Mouse (Mus musculus): Measurements from ENCODE around the gene Slc35a2. TPM values are rescaled to one million over a fixed set of nuclear protein-coding genes. Genes with fewer than 3 reads are reported as not detected.
"Not testable (repeated sequence)": the region's sequence is repeated elsewhere in the genome, so short reads cannot be mapped to it uniquely, and the experiment has no call there.

The Slc35a2 gene
- polyA plus RNA-seq, 1 experiment from 2014 or later, result 40.1 TPM

DNA sequence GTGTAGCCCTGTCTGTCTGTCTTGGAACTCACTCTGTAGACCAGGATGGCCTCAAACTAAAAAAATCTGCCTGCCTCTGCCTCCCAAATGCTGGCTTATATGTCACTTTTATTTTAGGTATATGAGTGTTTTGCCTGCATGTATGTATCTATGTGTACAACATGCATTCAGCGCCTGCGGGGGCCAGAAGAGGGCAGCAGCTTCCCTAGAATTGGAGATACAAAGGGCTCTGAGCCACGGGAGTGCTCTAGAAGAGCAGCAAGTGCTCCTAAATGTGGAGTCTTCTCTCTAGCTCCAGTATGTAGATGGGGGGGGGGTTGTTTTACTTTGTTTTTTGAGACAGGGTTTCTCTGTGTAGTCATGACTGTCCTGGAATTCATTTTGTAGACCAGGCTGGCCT lies 31.8 kb downstream of the Slc35a2 start:
- H3K4me1 ChIP-seq; H3K9ac ChIP-seq; H3K27me3 ChIP-seq; H3K4me2 ChIP-seq (replicated peaks); ATAC-seq (ENCODE audit: low FRiP score); H3K4me3 ChIP-seq; H3K36me3 ChIP-seq; H3K27ac ChIP-seq; H3K9me3 ChIP-seq (replicated peaks): not testable (repeated sequence)
- WGBS, result 25% methylated on average over 3 of the region's 3 CpGs

DNA sequence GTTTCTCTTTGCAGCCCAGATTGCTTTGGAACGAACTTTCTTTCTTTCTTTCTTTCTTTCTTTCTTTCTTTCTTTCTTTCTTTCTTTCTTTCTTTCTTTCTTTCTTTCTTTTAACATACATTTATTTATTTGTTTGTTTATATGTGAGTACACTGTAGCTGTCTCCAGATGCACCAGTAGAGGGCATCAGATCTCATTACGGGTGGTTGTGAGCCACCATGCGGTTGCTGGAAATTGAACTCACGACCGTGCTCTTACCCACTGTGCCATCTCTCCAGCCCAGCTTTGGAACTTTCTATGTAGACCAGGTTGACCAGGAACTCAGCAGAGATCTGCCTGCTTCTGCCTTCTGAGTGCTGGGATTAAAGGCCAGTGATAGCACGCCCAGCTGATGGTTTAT lies 34.1 kb downstream of the Slc35a2 start:
- WGBS, result 71% methylated on average over 6 of the region's 6 CpGs

DNA sequence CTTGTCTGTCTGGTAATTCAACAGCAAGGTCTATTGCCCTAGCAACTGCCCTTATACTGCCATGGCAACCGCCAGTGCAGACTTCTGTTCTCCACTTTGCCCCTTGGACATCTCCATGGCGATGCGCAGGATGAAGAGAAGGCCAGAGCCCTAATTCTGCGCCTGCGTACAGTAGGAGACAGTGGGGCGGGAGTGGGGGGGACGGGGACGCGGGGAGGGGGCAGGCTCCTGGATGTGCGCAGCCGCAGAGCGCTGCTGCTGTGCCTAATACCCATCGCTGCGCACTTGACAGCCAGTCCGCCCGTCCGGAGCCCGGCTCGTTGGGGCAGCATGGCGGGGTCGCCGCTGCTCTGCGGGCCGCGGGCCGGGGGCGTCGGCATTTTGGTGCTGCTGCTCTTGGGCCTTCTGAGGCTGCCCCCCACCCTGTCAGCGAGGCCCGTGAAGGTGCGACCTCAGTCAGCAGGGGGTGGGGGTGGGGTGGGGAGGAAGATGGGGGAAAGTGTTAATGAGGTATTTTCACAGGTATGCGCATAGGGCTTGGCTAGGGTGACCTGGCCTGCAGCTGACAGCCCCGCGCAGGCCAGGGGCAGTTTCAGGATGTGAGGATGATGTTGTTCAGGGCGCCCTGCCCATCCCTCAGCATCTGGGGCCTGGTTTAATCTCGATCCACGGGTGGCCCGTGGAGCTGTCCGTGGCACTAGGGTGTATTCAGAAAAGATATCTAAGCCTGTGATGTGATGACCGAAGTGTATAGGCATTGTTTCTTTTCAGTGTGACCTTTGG lies 36.0 kb downstream of the Slc35a2 start, which contains the start of gene Pcsk1n:
Gene Pcsk1n, plus strand, starts transcription at position 222 of the 783 bp plus-strand sequence.
- Histone ChIP-seq H3K9ac (peak within 1 kb of the TSS; percentile 68), H3K9me3 (replicated peaks) (no peaks in the 10 kb centered on the region), H3K27ac (peak within 1 kb of the TSS; percentile 79), H3K36me3 (no peaks in the 10 kb centered on the region), H3K4me3 (peak within 1 kb of the TSS; percentile 42), H3K27me3 (peaks cover 23% of the 10 kb centered on the region), H3K4me1 (peaks cover 8% of the 10 kb centered on the region; the same call in 1 of the 2 replicates), H3K4me2 (replicated peaks) (peak within 1 kb of the TSS; percentile 55)
- peak; percentile 90 for ATAC-seq (ENCODE audit: low FRiP score)
- WGBS, result 28% methylated on average over 37 of the region's 40 CpGs

More for the DNA sequence above, 34.1 kb downstream of the Slc35a2 start:
- ATAC-seq (ENCODE audit: low FRiP score); H3K4me1 ChIP-seq; H3K9me3 ChIP-seq (replicated peaks); H3K36me3 ChIP-seq; H3K4me2 ChIP-seq (replicated peaks); H3K4me3 ChIP-seq; H3K27ac ChIP-seq; H3K9ac ChIP-seq: not testable (repeated sequence)
- H3K27me3 ChIP-seq, result peaks cover 13% of the 10 kb centered on the region

DNA sequence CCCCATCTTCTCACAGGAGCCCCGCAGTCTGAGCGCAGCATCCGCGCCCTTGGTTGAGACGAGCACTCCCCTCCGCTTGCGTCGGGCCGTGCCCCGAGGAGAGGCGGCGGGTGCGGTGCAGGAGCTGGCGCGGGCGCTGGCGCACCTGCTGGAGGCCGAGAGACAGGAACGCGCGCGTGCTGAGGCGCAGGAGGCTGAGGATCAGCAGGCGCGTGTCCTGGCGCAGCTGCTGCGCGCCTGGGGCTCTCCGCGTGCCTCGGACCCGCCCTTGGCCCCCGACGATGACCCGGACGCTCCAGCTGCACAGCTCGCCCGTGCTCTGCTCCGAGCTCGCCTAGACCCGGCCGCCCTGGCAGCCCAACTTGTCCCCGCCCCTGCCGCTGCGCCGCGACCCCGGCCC lies 38.2 kb downstream of the Slc35a2 start:
- WGBS, result 24% methylated on average over 27 of the region's 48 CpGs
- Histone ChIP-seq H3K9ac (peak overlapping the region; percentile 44; the same call in 1 of the 2 replicates), H3K27ac (no peak overlapping the region), H3K4me1 (peaks cover 8% of the 10 kb centered on the region; the same call in 1 of the 2 replicates), H3K36me3 (no peaks in the 10 kb centered on the region), H3K4me3 (peak overlapping the region; percentile 42), H3K4me2 (replicated peaks) (peak overlapping the region; percentile 55), H3K27me3 (peaks cover 39% of the 10 kb centered on the region), H3K9me3 (replicated peaks) (no peaks in the 10 kb centered on the region)
- 0 out of 2 replicates have a peak, but pooled peaks have one; percentile 22 for ATAC-seq (ENCODE audit: low FRiP score)

DNA sequence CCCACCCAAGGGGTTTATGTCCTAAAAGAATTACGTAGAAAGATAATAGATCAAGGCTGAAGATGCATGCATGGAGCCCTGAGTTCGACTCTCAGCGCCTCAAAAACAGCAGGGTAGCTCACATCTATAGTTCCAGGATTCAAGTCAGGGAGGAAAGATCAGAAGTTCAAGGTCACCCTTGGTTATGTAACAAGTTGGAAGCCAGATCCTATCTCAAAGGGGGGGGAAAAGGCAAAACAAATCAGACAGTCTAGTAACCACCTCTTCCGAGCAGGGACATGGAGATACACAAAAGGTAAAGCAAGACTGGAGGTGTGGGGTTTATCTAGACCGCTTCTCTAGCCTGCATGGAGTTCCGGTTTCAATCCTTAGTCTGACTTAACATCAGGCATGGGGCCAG lies 42.4 kb downstream of the Slc35a2 start:
- H3K4me1 ChIP-seq, result peaks cover 8% of the 10 kb centered on the region; the same call in 1 of the 2 replicates
- H3K27ac ChIP-seq, result no peak overlapping the region
- ATAC-seq (ENCODE audit: low FRiP score), result no peak
- no peak overlapping the region for H3K4me3 ChIP-seq
- H3K9ac ChIP-seq, result no peak overlapping the region
- peaks cover 10% of the 10 kb centered on the region; the same call in 1 of the 2 replicates for H3K36me3 ChIP-seq
- no peaks in the 10 kb centered on the region for H3K9me3 ChIP-seq (replicated peaks)
- no peak overlapping the region for H3K4me2 ChIP-seq (replicated peaks)
- H3K27me3 ChIP-seq, result peaks cover 51% of the 10 kb centered on the region
- WGBS, result 70% methylated on average over 6 of the region's 6 CpGs

DNA sequence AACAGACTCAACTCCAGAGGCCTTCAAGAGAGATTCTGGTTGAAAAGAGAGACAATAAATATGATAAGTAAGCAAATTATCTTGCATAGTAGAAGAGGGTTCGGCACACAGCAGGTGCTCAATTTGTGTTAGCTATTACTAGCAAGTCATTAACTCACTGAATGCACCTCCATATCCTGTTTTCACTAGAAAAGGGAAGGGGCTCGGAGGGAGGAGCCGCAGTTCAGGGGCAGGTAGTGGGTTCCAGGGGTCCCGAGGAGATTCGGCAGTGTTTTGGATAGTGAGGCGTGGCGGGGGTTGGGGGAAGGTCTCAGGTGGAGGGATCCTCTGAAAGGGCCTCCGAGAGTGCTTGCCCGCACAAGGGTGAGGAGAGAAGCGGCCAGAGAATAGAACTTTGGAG lies 43.3 kb downstream of the Slc35a2 start:
- H3K4me3 ChIP-seq, result no peak overlapping the region
- H3K27ac ChIP-seq, result no peak overlapping the region
- H3K9ac ChIP-seq, result no peak overlapping the region
- H3K4me1 ChIP-seq, result peaks cover 8% of the 10 kb centered on the region; the same call in 1 of the 2 replicates
- H3K4me2 ChIP-seq (replicated peaks), result no peak overlapping the region
- H3K9me3 ChIP-seq (replicated peaks), result no peaks in the 10 kb centered on the region
- ATAC-seq (ENCODE audit: low FRiP score), result no peak
- WGBS, result 22% methylated on average over 10 of the region's 10 CpGs
- H3K27me3 ChIP-seq, result peaks cover 47% of the 10 kb centered on the region
- H3K36me3 ChIP-seq, result peaks cover 15% of the 10 kb centered on the region; the same call in 1 of the 2 replicates

DNA sequence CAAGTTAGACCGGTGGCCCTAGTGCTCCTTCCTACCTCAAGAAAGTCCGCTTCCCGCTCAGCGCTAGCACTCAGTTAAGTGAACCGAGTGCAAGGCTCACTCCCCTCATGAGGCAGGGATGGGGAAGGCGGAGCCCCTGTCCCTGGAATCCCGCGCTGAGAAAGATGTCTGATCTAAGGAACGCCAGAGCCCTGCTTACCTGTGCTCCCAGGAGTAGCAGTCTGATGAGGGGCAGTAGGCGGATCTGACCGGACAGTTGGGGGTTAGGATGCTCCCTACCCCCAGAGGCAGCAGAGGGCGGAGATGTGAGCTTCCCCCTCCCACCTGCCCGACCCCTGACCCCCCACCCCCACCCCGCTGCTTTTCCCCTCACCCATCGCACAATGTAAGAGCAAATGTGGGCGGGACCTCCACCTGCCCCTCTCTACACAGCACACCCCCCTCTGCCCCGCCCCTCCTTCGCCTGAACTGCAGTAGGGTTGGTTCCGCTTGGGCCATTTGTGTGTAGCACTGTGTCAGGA lies 44.5 kb downstream of the Slc35a2 start, which contains the start of gene Eras:
Gene Eras, minus strand, starts transcription at position 338 of the 521 bp plus-strand sequence.
- H3K9ac ChIP-seq, result no peak within 1 kb of the TSS
- H3K4me2 ChIP-seq (replicated peaks), result no peak within 1 kb of the TSS
- H3K4me3 ChIP-seq, result no peak within 1 kb of the TSS
- no peak for ATAC-seq (ENCODE audit: low FRiP score)
- H3K4me1 ChIP-seq, result no peaks in the 10 kb centered on the region
- H3K9me3 ChIP-seq (replicated peaks), result no peaks in the 10 kb centered on the region
- WGBS, result 13% methylated on average over 19 of the region's 19 CpGs
- H3K36me3 ChIP-seq, result peaks cover 15% of the 10 kb centered on the region; the same call in 1 of the 2 replicates
- no peak within 1 kb of the TSS for H3K27ac ChIP-seq
- peaks cover 34% of the 10 kb centered on the region for H3K27me3 ChIP-seq

DNA sequence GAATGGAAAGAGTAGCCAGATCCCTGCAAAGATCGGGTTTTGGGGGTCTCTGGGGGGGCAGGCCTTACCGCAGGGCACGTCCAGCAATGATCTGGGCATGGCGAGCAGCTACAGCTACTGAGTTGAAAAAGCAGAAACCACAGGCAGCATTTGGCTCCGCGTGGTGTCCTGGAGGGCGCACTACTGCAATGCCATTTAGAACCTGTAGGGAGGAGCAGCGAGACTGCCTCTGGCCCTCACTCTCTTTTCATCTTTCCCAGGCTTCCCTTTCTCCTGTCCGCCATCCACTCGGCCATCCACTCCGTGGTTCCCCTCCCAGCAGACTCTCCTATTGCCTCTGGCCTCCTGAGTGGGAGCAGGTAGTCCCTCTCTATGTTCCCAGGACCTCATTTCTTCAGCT lies 53.0 kb downstream of the Slc35a2 start:
- 57% methylated on average over 11 of the region's 11 CpGs for WGBS
- Histone ChIP-seq H3K4me2 (replicated peaks) (no peak overlapping the region), H3K9ac (no peak overlapping the region), H3K36me3 (peaks cover 33% of the 10 kb centered on the region), H3K4me1 (no peaks in the 10 kb centered on the region), H3K27me3 (no peaks in the 10 kb centered on the region), H3K9me3 (replicated peaks) (no peaks in the 10 kb centered on the region), H3K4me3 (no peak overlapping the region), H3K27ac (no peak overlapping the region)
- ATAC-seq (ENCODE audit: low FRiP score), result no peak

DNA sequence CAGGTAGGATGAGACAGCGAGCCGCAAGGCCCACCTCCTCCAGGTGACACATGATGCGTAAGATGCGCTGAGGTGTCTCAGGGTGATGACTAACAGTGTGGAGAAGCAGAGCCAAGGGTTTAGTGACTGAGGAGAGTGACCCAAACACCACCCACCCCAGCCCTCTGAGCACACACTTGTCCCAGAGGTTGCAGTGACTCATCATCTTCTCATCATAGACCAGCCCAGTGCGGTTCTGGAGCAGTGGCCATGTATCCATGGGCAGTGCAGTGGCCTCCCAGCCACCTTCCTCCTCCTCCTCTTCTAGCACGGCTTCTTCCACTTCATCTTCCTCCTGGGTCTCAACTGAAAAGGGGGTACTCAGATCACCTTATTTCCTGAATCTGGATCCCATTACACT lies 53.8 kb downstream of the Slc35a2 start:
- Histone ChIP-seq H3K36me3 (peaks cover 31% of the 10 kb centered on the region), H3K4me2 (replicated peaks) (no peak overlapping the region), H3K27ac (no peak overlapping the region), H3K9ac (no peak overlapping the region), H3K9me3 (replicated peaks) (no peaks in the 10 kb centered on the region), H3K4me1 (no peaks in the 10 kb centered on the region), H3K4me3 (no peak overlapping the region), H3K27me3 (no peaks in the 10 kb centered on the region)
- 95% methylated on average over 6 of the region's 6 CpGs for WGBS
- ATAC-seq (ENCODE audit: low FRiP score), result no peak

Other genes with a start within 250 kb of the Slc35a2 start
- 44.3 and 47.2 TPM in 2 replicates for gene Syp, start 245.6 kb upstream of the Slc35a2 start, polyA plus RNA-seq (2016; fragmentation: Nextera tagmentation; extraction: Ambion mirVana)
- 3.1 TPM in 2 replicates for gene Prickle3, start 226.8 kb upstream of the Slc35a2 start, polyA plus RNA-seq (2016; fragmentation: Nextera tagmentation; extraction: Ambion mirVana)
- 39.3 and 44.7 TPM in 2 replicates for gene Plp2, start 212.6 kb upstream of the Slc35a2 start, polyA plus RNA-seq (2016; fragmentation: Nextera tagmentation; extraction: Ambion mirVana)
- gene Magix, start 202.8 kb upstream of the Slc35a2 start, polyA plus RNA-seq (2016; fragmentation: Nextera tagmentation; extraction: Ambion mirVana), result 0.50 TPM in 1 of 2 replicates, not detected in the other
- 45.5 and 46.4 TPM in 2 replicates for gene Gpkow, start 186.9 kb upstream of the Slc35a2 start, polyA plus RNA-seq (2016; fragmentation: Nextera tagmentation; extraction: Ambion mirVana)
- gene Wdr45, start 169.7 kb upstream of the Slc35a2 start, polyA plus RNA-seq (2016; fragmentation: Nextera tagmentation; extraction: Ambion mirVana), result 23.6 and 30.0 TPM in 2 replicates
- gene Gm45208, start 161.8 kb upstream of the Slc35a2 start, polyA plus RNA-seq (2016; fragmentation: Nextera tagmentation; extraction: Ambion mirVana), result 1.7 TPM in 1 of 2 replicates, not detected in the other
- gene Praf2, start 155.6 kb upstream of the Slc35a2 start, polyA plus RNA-seq (2016; fragmentation: Nextera tagmentation; extraction: Ambion mirVana), result 86.0 and 88.5 TPM in 2 replicates
- 34.5 and 37.7 TPM in 2 replicates for gene Ccdc120, start 133.1 kb upstream of the Slc35a2 start, polyA plus RNA-seq (2016; fragmentation: Nextera tagmentation; extraction: Ambion mirVana)
- 33.9 and 34.8 TPM in 2 replicates for gene Tfe3, start 121.5 kb upstream of the Slc35a2 start, polyA plus RNA-seq (2016; fragmentation: Nextera tagmentation; extraction: Ambion mirVana)
- gene Gripap1, start 94.3 kb upstream of the Slc35a2 start, polyA plus RNA-seq (2016; fragmentation: Nextera tagmentation; extraction: Ambion mirVana), result 72.5 and 79.2 TPM in 2 replicates
- gene Kcnd1, start 61.7 kb upstream of the Slc35a2 start, polyA plus RNA-seq (2016; fragmentation: Nextera tagmentation; extraction: Ambion mirVana), result 1.1 and 2.0 TPM in 2 replicates
- gene Otud5, start 42.7 kb upstream of the Slc35a2 start, polyA plus RNA-seq (2016; fragmentation: Nextera tagmentation; extraction: Ambion mirVana), result 60.8 and 72.2 TPM in 2 replicates
- 9.5 and 10.0 TPM in 2 replicates for gene Pim2, start 5.8 kb upstream of the Slc35a2 start, polyA plus RNA-seq (2016; fragmentation: Nextera tagmentation; extraction: Ambion mirVana)
- 172 and 178 TPM in 2 replicates for gene Pqbp1, start 15.2 kb downstream of the Slc35a2 start, polyA plus RNA-seq (2016; fragmentation: Nextera tagmentation; extraction: Ambion mirVana)
- 138 and 144 TPM in 2 replicates for gene Timm17b, start 15.3 kb downstream of the Slc35a2 start, polyA plus RNA-seq (2016; fragmentation: Nextera tagmentation; extraction: Ambion mirVana)
- not detected in 2 replicates for gene Gm10491, start 23.8 kb downstream of the Slc35a2 start, polyA plus RNA-seq (2016; fragmentation: Nextera tagmentation; extraction: Ambion mirVana)
- gene Gm10490, start 25.5 kb downstream of the Slc35a2 start, polyA plus RNA-seq (2016; fragmentation: Nextera tagmentation; extraction: Ambion mirVana), result not detected in 2 replicates
- gene Pcsk1n, start 35.8 kb downstream of the Slc35a2 start, polyA plus RNA-seq (2016; fragmentation: Nextera tagmentation; extraction: Ambion mirVana), result 102 and 111 TPM in 2 replicates
- not detected in 2 replicates for gene Eras, start 44.6 kb downstream of the Slc35a2 start, polyA plus RNA-seq (2016; fragmentation: Nextera tagmentation; extraction: Ambion mirVana)
- 68.2 and 68.5 TPM in 2 replicates for gene Hdac6, start 63.9 kb downstream of the Slc35a2 start, polyA plus RNA-seq (2016; fragmentation: Nextera tagmentation; extraction: Ambion mirVana)
- gene Gata1, start 94.0 kb downstream of the Slc35a2 start, polyA plus RNA-seq (2016; fragmentation: Nextera tagmentation; extraction: Ambion mirVana), result 0.98 and 1.5 TPM in 2 replicates
- not detected in 2 replicates for gene Glod5, start 134.5 kb downstream of the Slc35a2 start, polyA plus RNA-seq (2016; fragmentation: Nextera tagmentation; extraction: Ambion mirVana)
- gene Suv39h1, start 190.7 kb downstream of the Slc35a2 start, polyA plus RNA-seq (2016; fragmentation: Nextera tagmentation; extraction: Ambion mirVana), result 58.6 and 60.2 TPM in 2 replicates
- 0.21 TPM in 1 of 2 replicates, not detected in the other for gene Was, start 206.5 kb downstream of the Slc35a2 start, polyA plus RNA-seq (2016; fragmentation: Nextera tagmentation; extraction: Ambion mirVana)
- 40.5 and 42.6 TPM in 2 replicates for gene Wdr13, start 248.9 kb downstream of the Slc35a2 start, polyA plus RNA-seq (2016; fragmentation: Nextera tagmentation; extraction: Ambion mirVana)